Mouse (Mus musculus) erythroblast, embryonic 14.5 days (primary cell): ENCODE data around the gene Ctrc.

ENCODE experiments used
- GATA1 ChIP-seq: IDR thresholded peaks from 2 replicates; pipeline ENCODE4 v1.6.1; 2012; ENCODE audit warnings: low read length, inconsistent platforms, mixed read lengths
- TAL1 ChIP-seq: IDR thresholded peaks from 3 replicates; pipeline ENCODE4 v1.6.1; 2012; ENCODE audit warnings: low read length, inconsistent platforms, mixed read lengths

DNA sequence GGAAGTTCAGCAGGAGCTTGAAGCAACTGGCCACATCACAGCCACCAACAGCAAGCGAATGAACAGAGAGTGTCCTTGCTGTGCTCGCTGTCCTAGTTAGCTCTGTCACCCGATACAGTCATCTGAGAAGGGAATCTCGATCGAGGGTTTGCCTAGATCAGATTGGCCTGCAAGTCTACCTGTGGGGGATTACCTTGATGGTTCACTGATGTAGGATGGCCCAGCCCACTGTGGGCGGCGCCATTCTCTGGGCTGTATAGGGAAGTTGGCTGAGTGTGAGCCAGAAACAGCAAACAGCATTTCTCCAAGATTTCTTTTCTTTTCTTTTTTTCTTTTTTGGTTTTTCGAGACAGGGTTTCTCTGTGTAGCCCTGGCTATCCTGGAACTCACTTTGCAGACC, 18.3 kb upstream of the Ctrc start:
- TF ChIP-seq GATA1 = no peak
- TF ChIP-seq TAL1 = no peak
